Mouse (Mus musculus) erythroblast, embryonic 14.5 days (primary cell): ENCODE data around the gene Glt1d1.

Experiments
- GATA1 ChIP-seq: IDR thresholded peaks from 2 replicates; pipeline ENCODE4 v1.6.1; 2012; ENCODE audit warnings: low read length, inconsistent platforms, mixed read lengths
- TAL1 ChIP-seq: IDR thresholded peaks from 3 replicates; pipeline ENCODE4 v1.6.1; 2012; ENCODE audit warnings: low read length, inconsistent platforms, mixed read lengths

DNA sequence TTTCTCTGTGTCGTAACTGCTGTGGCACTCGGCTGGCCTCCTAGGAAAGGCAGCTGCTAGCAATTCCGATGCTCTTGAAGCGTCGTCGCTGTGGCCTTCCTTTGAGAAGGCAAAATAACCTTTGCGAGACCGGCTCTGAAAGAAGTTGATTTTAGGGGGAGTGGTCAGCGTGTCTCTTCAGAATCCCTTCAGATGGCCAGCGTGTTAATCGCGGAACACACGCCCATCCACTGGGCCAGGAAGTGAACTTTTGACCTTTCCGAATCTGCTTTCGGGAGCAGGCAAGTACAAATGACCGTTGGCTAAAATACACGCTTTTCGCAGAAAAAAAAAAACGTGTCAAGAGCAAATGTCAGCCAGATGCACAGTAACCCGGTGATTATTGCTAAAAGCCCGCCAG lies 59.5 kb downstream of the Glt1d1 start:
- no peak for TF ChIP-seq GATA1
- no peak for TF ChIP-seq TAL1
